In genomic region chr4:117189856-117190543, GRCm38 (mm10) we compare ENCODE assay signal across 8 mouse cellular contexts. TPM values are rescaled to one million over a fixed set of nuclear protein-coding genes. Genes with fewer than 3 reads are reported as not detected.
DNase-seq lines count a peak whose midpoint lies in the region; ATAC-seq and TF ChIP-seq lines count a peak whose summit lies in the region.

No protein-coding gene starts in this region.

- peak; percentile 84 to 89 for ATAC-seq in hematopoietic stem cell, adult 5-6 weeks (replicated peaks in 1 of 2; ENCODE audit: insufficient read depth in 1 of 2, low FRiP score in 2 of 2, low TSS enrichment in 1 of 2, low read depth in 1 of 2, poor library complexity in 2 of 2, severe bottlenecking in 2 of 2)

- 0 out of 2 replicates have a peak overlapping the region, but pooled peaks have one; percentile 29 for H3K27ac ChIP-seq in embryonic fibroblast, embryonic 13.5 days (ENCODE audit: insufficient read depth, low read length)
- peak overlapping the region; percentile 100 for H3K27ac ChIP-seq in layer of hippocampus, adult 2 months

- peak; percentile 52 for DNase-seq in adrenal gland, postnatal 14 days
- DNase-seq in adrenal gland, adult 8-10 months: no peak
- DNase-seq in NIH3T3 (ENCODE audit: low read depth): peak; percentile 84
- DNase-seq in layer of hippocampus, adult 2 months (ENCODE audit: low spot score in 2 of 2): peak; percentile 10 to 23
- DNase-seq in spleen, postnatal 10 days (ENCODE audit: low spot score in 2 of 2): peak; percentile 47 to 54

- no peaks in the 10 kb centered on the region for H3K27me3 ChIP-seq in megakaryocyte, embryonic 14.5 days (replicated peaks)

- no peak for TF ChIP-seq CTCF in embryonic fibroblast, embryonic 13.5 days (IDR thresholded peaks at IDR 0.05; ENCODE audit: borderline replicate concordance, insufficient read depth, low read length)
- no peak for TF ChIP-seq CTCF in layer of hippocampus, adult 2 months (conservative IDR thresholded peaks at IDR 0.05)

- no peaks in the 10 kb centered on the region for H3K36me3 ChIP-seq in megakaryocyte, embryonic 14.5 days (replicated peaks; ENCODE audit: low read length)

- peak; percentile 95 for TF ChIP-seq POLR2A in embryonic fibroblast, embryonic 13.5 days (IDR thresholded peaks at IDR 0.05; ENCODE audit: low read depth, low read length)

- no peaks in the 10 kb centered on the region for H3K4me1 ChIP-seq in embryonic fibroblast, embryonic 13.5 days (ENCODE audit: control insufficient read depth, insufficient read depth, low read length)
- peaks cover 30% of the 10 kb centered on the region for H3K4me1 ChIP-seq in megakaryocyte, embryonic 14.5 days

- 0 out of 2 replicates have a peak, but pooled peaks cover 3% of the 10 kb centered on the region for H3K9me3 ChIP-seq in megakaryocyte, embryonic 14.5 days

- no peak overlapping the region for H3K4me3 ChIP-seq in embryonic fibroblast, embryonic 13.5 days (ENCODE audit: insufficient read depth, low read length)
- peak overlapping the region; percentile 57 for H3K4me3 ChIP-seq in layer of hippocampus, adult 2 months
- H3K4me3 ChIP-seq in megakaryocyte, embryonic 14.5 days (replicated peaks): peak overlapping the region; percentile 92

RNA-seq across cellular contexts. Expression of gene Kif2c, which starts 7.6 kb away (rescaled TPM):
- 7.1 and 7.2 TPM in 2 replicates for total RNA-seq in adrenal gland, postnatal 14 days (2021)
- total RNA-seq in adrenal gland, adult 8-10 months (2022): 1 to 10 TPM in 1 of 4 experiments, under 1 TPM in 3; 0.87 to 1.1 (median 0.93) TPM
- polyA plus RNA-seq in embryonic fibroblast, embryonic 13.5 days (2011; ENCODE audit: insufficient read length, low read depth, missing spikeins): 25.2 and 33.6 TPM in 2 replicates
- total RNA-seq in hematopoietic stem cell, adult 5-6 weeks (2017): 21.9 and 30.0 TPM in 2 replicates
- under 1 TPM; 0.26 to 0.47 TPM for total RNA-seq in layer of hippocampus, adult 2 months (2021)
- polyA plus RNA-seq in megakaryocyte, embryonic 14.5 days (2012; ENCODE audit: insufficient read depth, low replicate concordance): 5.6 and 8.3 TPM in 2 replicates

RNA-seq across cellular contexts. Expression of gene Rps8, which starts 34.0 kb away (rescaled TPM):
- total RNA-seq in adrenal gland, postnatal 14 days (2021): 935 and 1,177 TPM in 2 replicates
- 1,000 to 10,000 TPM in 2 of 4 experiments, 100 to 1,000 TPM in 2; 974 to 1,059 (median 1,012) TPM for total RNA-seq in adrenal gland, adult 8-10 months (2022)
- 1,876 and 2,108 TPM in 2 replicates for polyA plus RNA-seq in embryonic fibroblast, embryonic 13.5 days (2011; ENCODE audit: insufficient read length, low read depth, missing spikeins)
- total RNA-seq in hematopoietic stem cell, adult 5-6 weeks (2017): 2,027 and 2,234 TPM in 2 replicates
- 100 to 1,000 TPM; 509 to 527 TPM for total RNA-seq in layer of hippocampus, adult 2 months (2021)
- polyA plus RNA-seq in megakaryocyte, embryonic 14.5 days (2012; ENCODE audit: insufficient read depth, low replicate concordance): 358 and 2,282 TPM in 2 replicates

RNA-seq across cellular contexts. Expression of gene Plk3, which starts 56.2 kb away (rescaled TPM):
- 8.4 and 19.0 TPM in 2 replicates for total RNA-seq in adrenal gland, postnatal 14 days (2021)
- total RNA-seq in adrenal gland, adult 8-10 months (2022): 10 to 100 TPM in 1 of 4 experiments, 1 to 10 TPM in 3; 4.5 to 18.0 (median 5.8) TPM
- 10.6 and 15.4 TPM in 2 replicates for polyA plus RNA-seq in embryonic fibroblast, embryonic 13.5 days (2011; ENCODE audit: insufficient read length, low read depth, missing spikeins)
- total RNA-seq in hematopoietic stem cell, adult 5-6 weeks (2017): 3.1 and 9.3 TPM in 2 replicates
- 1 to 10 TPM; 6.9 to 7.2 TPM for total RNA-seq in layer of hippocampus, adult 2 months (2021)
- polyA plus RNA-seq in megakaryocyte, embryonic 14.5 days (2012; ENCODE audit: insufficient read depth, low replicate concordance): 13.2 and 16.0 TPM in 2 replicates
